Mouse (Mus musculus): ENCODE results near the gene Ube2b. TPM values are rescaled to one million over a fixed set of nuclear protein-coding genes. Genes with fewer than 3 reads are reported as not detected.

Ube2b gene
- total and polyA plus RNA-seq, 3 experiments: 35.4 to 112 TPM; not detected in 1

- Histone ChIP-seq H3K9ac (ENCODE audit: control insufficient read depth, low read depth, low read length, poor library complexity, severe bottlenecking) (no peak overlapping the region), H3K79me2 (ENCODE audit: control insufficient read depth, insufficient read depth, low read length, poor library complexity) (no peaks in the 10 kb centered on the region), H3K27ac (ENCODE audit: control insufficient read depth, low read depth, low read length) (no peak overlapping the region), H3K4me1 (ENCODE audit: control insufficient read depth in 1 of 2, insufficient read depth in 2 of 2, low read length in 2 of 2) (peaks cover 0 to 3% of the 10 kb centered on the region in 2 experiments; a peak in 1 of 4 replicates), H3K9me3 (replicated peaks; ENCODE audit: insufficient read depth, low read length) (no peaks in the 10 kb centered on the region), H3K4me3 (ENCODE audit: control insufficient read depth in 1 of 2, insufficient read depth in 1 of 2, low read depth in 2 of 2, low read length in 2 of 2) (no peak overlapping the region), H3K36me3 (ENCODE audit: control insufficient read depth in 1 of 2, insufficient read depth in 2 of 2, low read length in 2 of 2) (no peaks in the 10 kb centered on the region), H3K27me3 (ENCODE audit: control insufficient read depth in 1 of 2, insufficient read depth in 2 of 2, low read length in 2 of 2) (no peaks in the 10 kb centered on the region)
- no peak for DNase-seq (ENCODE audit: low read depth, low spot score)
- no peak for TF ChIP-seq TAL1 (IDR thresholded peaks at IDR 0.05; ENCODE audit: low read length)
These were observed 11.0 kb upstream of the Ube2b start for GRCm38 (mm10) chr11:52011541-52011940.

DNA sequence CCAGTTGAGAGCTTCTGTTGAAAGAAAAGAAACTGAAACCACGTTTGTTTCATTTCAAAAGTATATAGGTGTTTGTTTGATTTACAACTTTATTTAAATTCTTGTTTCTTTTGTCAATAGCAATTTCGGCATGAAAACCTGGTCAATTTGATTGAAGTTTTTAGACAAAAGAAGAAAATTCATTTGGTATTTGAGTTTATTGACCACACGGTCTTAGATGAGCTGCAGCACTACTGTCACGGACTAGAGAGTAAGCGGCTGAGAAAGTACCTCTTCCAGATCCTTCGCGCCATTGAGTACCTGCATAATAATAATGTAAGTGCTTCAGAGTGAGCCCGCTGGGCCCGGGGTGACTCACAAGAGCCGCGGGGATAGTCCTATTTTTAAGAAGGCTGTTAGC is 10.4 kb upstream of the Ube2b start:
- H3K27me3 ChIP-seq (ENCODE audit: control insufficient read depth in 1 of 2, insufficient read depth in 2 of 2, low read length in 2 of 2): no peaks in the 10 kb centered on the region
- no peak for DNase-seq (ENCODE audit: low read depth, low spot score)
- no peak overlapping the region for H3K27ac ChIP-seq (ENCODE audit: control insufficient read depth, low read depth, low read length)
- no peak for TF ChIP-seq KAT2A (conservative IDR thresholded peaks at IDR 0.05; ENCODE audit: low read depth, low read length)
- TF ChIP-seq ETS1 (IDR thresholded peaks at IDR 0.05; ENCODE audit: low read depth, low read length): no peak
- no peak for TF ChIP-seq MAX (IDR thresholded peaks at IDR 0.05; ENCODE audit: low read length)
- no peak for TF ChIP-seq TAL1 (IDR thresholded peaks at IDR 0.05; ENCODE audit: low read length)
- TF ChIP-seq MAFK (IDR thresholded peaks at IDR 0.05; ENCODE audit: borderline replicate concordance, low read depth, low read length): no peak
- TF ChIP-seq CHD1 (IDR thresholded peaks at IDR 0.05; ENCODE audit: low read depth, low read length): no peak
- TF ChIP-seq USF2 (IDR thresholded peaks at IDR 0.05; ENCODE audit: borderline replicate concordance in 1 of 2, insufficient read depth in 1 of 2, low read depth in 1 of 2, low read length in 2 of 2): no peak
- no peak for TF ChIP-seq USF1 (IDR thresholded peaks at IDR 0.05; ENCODE audit: low read depth, low read length)
- no peak for TF ChIP-seq UBTF (IDR thresholded peaks at IDR 0.05; ENCODE audit: borderline replicate concordance, insufficient read depth, low read depth, low read length)
- no peak for TF ChIP-seq ZKSCAN1 (IDR thresholded peaks at IDR 0.05; ENCODE audit: low read depth, low read length)
- TF ChIP-seq MXI1 (IDR thresholded peaks at IDR 0.05; ENCODE audit: low read depth, low read length): no peak
- no peak for TF ChIP-seq MAZ (IDR thresholded peaks at IDR 0.05; ENCODE audit: low read depth, low read length)
- TF ChIP-seq ZNF384 (IDR thresholded peaks at IDR 0.05; ENCODE audit: low read depth, low read length): no peak
- TF ChIP-seq JUND (IDR thresholded peaks at IDR 0.05; ENCODE audit: low read depth, low read length): no peak
- TF ChIP-seq NRF1 (IDR thresholded peaks at IDR 0.05; ENCODE audit: insufficient read depth, low read depth, low read length, poor library complexity, severe bottlenecking): no peak
- TF ChIP-seq POLR2AphosphoS2 (IDR thresholded peaks at IDR 0.05; ENCODE audit: low read length): no peak
- no peaks in the 10 kb centered on the region for H3K36me3 ChIP-seq (ENCODE audit: control insufficient read depth in 1 of 2, insufficient read depth in 2 of 2, low read length in 2 of 2)
- no peaks in the 10 kb centered on the region for H3K9me3 ChIP-seq (replicated peaks; ENCODE audit: insufficient read depth, low read length)
- H3K4me3 ChIP-seq (ENCODE audit: control insufficient read depth in 1 of 2, insufficient read depth in 1 of 2, low read depth in 2 of 2, low read length in 2 of 2): no peak overlapping the region
- no peaks in the 10 kb centered on the region for H3K79me2 ChIP-seq (ENCODE audit: control insufficient read depth, insufficient read depth, low read length, poor library complexity)
- H3K4me1 ChIP-seq (ENCODE audit: control insufficient read depth in 1 of 2, insufficient read depth in 2 of 2, low read length in 2 of 2): no peaks in the 10 kb centered on the region
- H3K9ac ChIP-seq (ENCODE audit: control insufficient read depth, low read depth, low read length, poor library complexity, severe bottlenecking): no peak overlapping the region

All from MEL (cell line).